Mouse (Mus musculus): ENCODE measurements around the gene Bmp2k.

DNA sequence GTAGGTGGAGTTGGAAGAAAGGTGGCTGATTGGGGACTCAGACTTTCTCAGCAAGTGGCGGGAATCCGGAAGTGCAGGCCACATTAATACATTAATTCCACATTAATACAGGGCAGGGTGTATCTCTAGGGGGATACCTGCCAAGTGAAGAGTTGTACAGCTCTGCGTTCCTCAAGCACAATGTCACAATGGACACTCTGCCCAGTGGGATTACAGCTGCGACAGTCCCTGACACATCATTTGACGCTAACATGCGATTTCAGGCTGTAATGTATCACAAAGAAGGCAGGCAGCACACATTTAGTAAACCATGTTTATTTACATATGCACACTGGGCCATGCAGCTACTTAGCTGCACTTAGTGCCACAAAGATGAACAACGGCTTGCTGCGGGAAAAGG, 95.5 kb downstream of the Bmp2k start:
- TF ChIP-seq GABPA (IDR thresholded peaks at IDR 0.05; ENCODE audit: insufficient replicate concordance, low read depth, low read length) (no peak), CTCF (conservative IDR thresholded peaks at IDR 0.05 in 1 of 2, IDR thresholded peaks at IDR 0.05 in 1 of 2; ENCODE audit: low read depth in 2 of 2, low read length in 2 of 2) (no peak), EP300 (IDR thresholded peaks at IDR 0.05; ENCODE audit: low read length) (no peak), RCOR1 (conservative IDR thresholded peaks at IDR 0.05; ENCODE audit: low read depth, low read length) (no peak), TCF12 (IDR thresholded peaks at IDR 0.05; ENCODE audit: low read depth, low read length) (no peak), USF1 (IDR thresholded peaks at IDR 0.05; ENCODE audit: low read depth, low read length) (no peak), E2F4 (IDR thresholded peaks at IDR 0.05; ENCODE audit: insufficient replicate concordance, low read depth, low read length) (no peak), USF2 (conservative IDR thresholded peaks at IDR 0.05; ENCODE audit: low read depth, low read length) (no peak), MAX (IDR thresholded peaks at IDR 0.05; ENCODE audit: low read length) (no peak), POLR2AphosphoS2 (IDR thresholded peaks at IDR 0.05; ENCODE audit: low read depth, low read length) (no peak), POLR2A (IDR thresholded peaks at IDR 0.05; ENCODE audit: low read depth, low read length) (no peak), PAX5 (IDR thresholded peaks at IDR 0.05; ENCODE audit: low read length) (no peak)

Data from CH12.LX (cell line).